Mouse (Mus musculus): Measurements from ENCODE around the gene Kcna6. TPM values are rescaled to one million over a fixed set of nuclear protein-coding genes. Genes with fewer than 3 reads are reported as not detected.

The Kcna6 gene
- polyA plus RNA-seq, 1 experiment from 2014 or later: 0.05 TPM

DNA sequence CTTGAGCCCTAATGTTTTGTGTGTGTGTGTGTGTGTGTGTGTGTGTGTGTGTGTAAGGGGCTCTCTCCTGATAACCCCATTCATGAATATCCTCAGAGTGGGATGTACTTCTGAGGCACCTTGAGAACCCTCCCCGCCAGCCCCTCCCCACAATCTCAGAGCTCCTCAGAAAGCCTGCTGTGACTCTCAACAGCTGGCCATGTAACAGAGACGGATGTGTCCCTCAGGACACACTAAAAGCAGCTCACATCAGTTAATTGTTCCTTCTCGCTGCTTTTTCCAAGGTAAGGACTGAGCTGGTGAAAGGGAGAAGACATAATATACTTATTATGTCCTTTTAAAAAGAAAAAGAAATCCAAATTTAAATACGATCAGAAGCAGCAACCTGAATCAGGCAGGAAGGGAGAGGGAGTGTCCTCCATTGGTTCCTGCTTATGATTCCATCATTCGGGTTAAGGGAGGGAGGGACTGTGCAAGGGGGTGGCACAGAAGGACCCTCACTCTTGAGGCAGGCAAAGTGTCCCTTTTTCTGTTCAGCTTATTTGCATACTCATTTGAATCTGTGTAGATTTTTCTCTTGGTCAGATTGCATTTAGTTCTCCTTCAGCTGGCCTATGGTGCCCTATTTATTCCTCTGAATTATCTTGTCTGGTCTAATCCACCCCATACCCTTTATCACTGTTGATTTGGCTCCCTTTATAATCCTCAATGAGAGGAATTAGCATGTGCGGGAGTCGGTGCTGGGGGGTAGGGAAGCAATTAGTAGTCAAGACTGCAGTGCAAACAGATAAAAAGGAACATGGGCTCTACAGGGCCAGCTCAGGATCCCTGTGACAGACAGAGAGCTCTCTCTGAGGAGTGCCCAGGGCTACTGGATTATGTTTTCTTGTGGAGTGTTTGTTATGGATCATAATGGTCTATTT lies 27.4 kb upstream of the Kcna6 start:
- H3K27me3 ChIP-seq: peaks cover 15% of the 10 kb centered on the region
- no peak for TF ChIP-seq CTCF (IDR thresholded peaks at IDR 0.05)
- in situ Hi-C loops (cut with MboI; ENCODE audit: low pct_unique_long_range_greater_than_20kb): no loop called here
- POLR2A ChIA-PET: no interaction called here
- ATAC-seq: no peak
- no peak for DNase-seq (ENCODE audit: low read depth, low spot score)
- CTCF ChIA-PET: no interaction called here

DNA sequence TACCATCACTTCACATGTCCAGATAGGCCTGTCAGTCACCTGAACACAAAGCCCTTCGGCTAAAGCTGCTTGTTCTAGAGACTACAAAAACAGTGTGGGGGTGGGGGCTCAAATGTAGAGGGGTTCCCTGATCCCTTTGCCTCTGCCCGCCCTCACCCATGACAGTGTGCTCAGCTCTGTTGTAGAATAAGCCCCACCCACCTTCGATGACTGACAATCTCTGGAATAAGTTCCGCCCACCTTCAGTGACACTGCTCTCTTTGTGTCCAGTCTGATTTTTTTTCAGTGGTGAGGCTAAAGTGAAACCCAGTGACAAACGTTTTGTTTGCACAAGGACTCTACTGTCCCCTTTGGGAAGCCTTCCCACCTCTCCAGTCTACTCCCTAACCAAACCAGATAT lies 26.1 kb upstream of the Kcna6 start:
- ATAC-seq: no peak
- in situ Hi-C loops (cut with MboI; ENCODE audit: low pct_unique_long_range_greater_than_20kb): no loop called here

DNA sequence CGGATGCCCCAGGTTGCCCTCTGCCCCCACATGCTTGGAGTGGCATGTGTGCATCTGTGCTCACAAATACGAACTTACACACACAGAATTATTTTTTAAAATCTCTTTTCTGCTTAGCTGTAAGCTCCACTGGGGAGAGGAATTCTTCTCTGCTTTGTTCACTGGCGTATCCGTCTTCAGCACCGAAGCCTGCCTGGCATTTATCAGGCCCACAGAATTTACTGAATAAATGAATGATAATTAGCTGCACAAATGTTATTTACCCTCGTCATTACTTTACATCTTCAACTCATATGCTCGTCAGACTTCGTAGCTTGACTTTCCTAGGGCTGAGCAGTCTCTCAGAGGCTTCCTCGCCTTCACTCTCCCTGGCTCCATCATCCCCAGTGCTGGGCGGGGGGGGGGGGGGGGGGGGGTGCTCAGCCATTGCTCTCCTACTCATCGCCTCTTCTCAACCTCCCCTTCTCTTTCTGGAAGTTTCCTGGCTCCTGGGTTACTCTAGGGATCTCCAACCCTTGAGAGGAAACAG lies 24.2 kb upstream of the Kcna6 start:
- ChIA-PET CTCF (no interaction called here), POLR2A (no interaction called here)
- DNase-seq (ENCODE audit: low read depth, low spot score) (no peak), ATAC-seq (no peak)
- no peak for TF ChIP-seq CTCF (IDR thresholded peaks at IDR 0.05)
- in situ Hi-C loops (cut with MboI; ENCODE audit: low pct_unique_long_range_greater_than_20kb): no loop called here
- peaks cover 11% of the 10 kb centered on the region for H3K27me3 ChIP-seq

More for the DNA sequence above, 26.1 kb upstream of the Kcna6 start:
- TF ChIP-seq CTCF (IDR thresholded peaks at IDR 0.05): no peak
- no peak for DNase-seq (ENCODE audit: low read depth, low spot score)
- peaks cover 13% of the 10 kb centered on the region for H3K27me3 ChIP-seq
- CTCF ChIA-PET: no interaction called here
- POLR2A ChIA-PET: no interaction called here

DNA sequence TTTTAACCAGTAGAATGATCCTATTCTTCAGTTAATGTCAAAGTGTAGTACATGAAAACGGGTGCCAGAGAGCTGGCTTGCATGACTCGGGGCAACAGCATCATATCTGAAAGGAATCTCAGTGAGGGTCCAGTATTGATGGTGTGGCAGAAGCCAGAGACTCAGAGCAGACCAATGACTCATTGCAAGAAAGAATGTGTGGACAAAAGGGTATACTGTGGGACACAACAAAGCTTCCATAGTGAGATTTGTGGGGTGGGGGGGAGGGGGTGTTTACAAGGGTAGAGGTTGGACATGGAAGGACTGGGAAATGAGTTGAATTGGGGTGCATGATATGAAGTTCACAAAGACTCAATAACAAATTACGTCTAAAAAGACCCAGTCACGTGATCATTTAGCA lies 20.9 kb upstream of the Kcna6 start:
- POLR2A ChIA-PET: no interaction called here
- in situ Hi-C loops (cut with MboI; ENCODE audit: low pct_unique_long_range_greater_than_20kb): no loop called here
- CTCF ChIA-PET: no interaction called here
- no peak for TF ChIP-seq CTCF (IDR thresholded peaks at IDR 0.05)
- ATAC-seq: no peak
- DNase-seq (ENCODE audit: low read depth, low spot score): no peak
- H3K27me3 ChIP-seq: peaks cover 18% of the 10 kb centered on the region

DNA sequence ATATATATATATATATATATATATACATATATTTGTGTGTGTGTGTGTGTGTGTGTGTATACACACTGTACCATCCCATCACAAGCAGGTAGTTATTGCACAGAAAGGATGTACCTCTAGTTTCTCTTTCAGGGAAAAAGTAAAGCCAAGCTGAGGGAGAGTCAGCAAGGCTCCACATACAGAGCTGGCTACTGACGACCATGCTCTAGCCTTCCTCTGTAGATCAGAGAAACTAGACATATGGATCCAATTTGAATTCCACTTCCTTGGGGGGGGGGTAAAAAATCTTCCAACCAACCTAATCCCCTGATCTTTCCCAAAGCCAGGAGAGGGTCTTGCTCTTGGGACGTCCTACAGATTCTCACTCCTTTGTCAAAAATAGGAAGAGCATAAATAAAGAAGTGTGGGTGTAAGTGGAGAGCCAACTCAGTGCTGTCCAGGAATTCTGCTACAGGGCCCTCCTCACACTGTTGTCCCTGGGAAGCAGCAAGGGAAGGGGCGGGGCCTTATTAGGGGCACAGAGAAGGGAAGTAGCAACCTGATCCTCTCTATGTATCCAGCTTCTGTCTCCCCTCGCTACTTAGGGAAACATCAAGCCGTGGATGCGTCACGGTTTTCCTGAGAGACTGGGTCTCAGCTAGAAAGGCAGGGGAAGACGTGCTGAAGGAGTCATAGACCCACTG lies 15.4 kb upstream of the Kcna6 start:
- peaks cover 32% of the 10 kb centered on the region for H3K27me3 ChIP-seq
- in situ Hi-C loops (cut with MboI; ENCODE audit: low pct_unique_long_range_greater_than_20kb): no loop called here
- ChIA-PET POLR2A (no interaction called here), CTCF (no interaction called here)
- DNase-seq (ENCODE audit: low read depth, low spot score) (no peak), ATAC-seq (no peak)
- TF ChIP-seq CTCF (IDR thresholded peaks at IDR 0.05): no peak

- DNase-seq (ENCODE audit: low read depth, low spot score) (no peak), ATAC-seq (no peak)
- H3K27me3 ChIP-seq: peaks cover 41% of the 10 kb centered on the region
- ChIA-PET CTCF (no interaction called here), POLR2A (no interaction called here)
- in situ Hi-C loops (cut with MboI; ENCODE audit: low pct_unique_long_range_greater_than_20kb): no loop called here
- no peak for TF ChIP-seq CTCF (IDR thresholded peaks at IDR 0.05)
These were observed 12.0 kb upstream of the Kcna6 start for GRCm38 (mm10) chr6:126752520-126752919.

GRCm38 (mm10) chr6:126745888-126746287 lies 5.4 kb upstream of the Kcna6 start:
- CTCF ChIA-PET: no interaction called here
- no peak for DNase-seq (ENCODE audit: low read depth, low spot score)
- no peak for TF ChIP-seq CTCF (IDR thresholded peaks at IDR 0.05)

DNA sequence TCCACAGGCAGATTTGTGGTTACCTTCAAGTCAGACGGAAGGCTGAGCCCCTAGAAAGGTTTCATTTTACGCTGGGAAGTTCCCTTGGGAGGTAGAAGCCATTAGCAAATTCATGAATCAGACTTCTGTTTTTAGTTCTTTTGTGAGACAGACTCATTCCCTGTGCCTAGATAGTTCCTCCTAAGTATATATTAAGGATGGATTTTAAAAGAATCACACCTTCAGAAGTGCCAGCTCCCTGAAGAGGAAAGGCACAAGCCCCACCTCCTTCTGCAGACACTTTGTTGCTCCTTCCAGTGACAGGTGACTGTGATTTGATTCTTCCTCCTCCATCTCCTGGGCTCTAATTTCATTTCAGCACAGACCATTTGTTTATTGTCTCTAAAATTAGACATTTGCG lies 2.1 kb upstream of the Kcna6 start:
- DNase-seq (ENCODE audit: low read depth, low spot score) (no peak), ATAC-seq (no peak)
- CTCF ChIA-PET: no interaction called here
- no peak for TF ChIP-seq CTCF (IDR thresholded peaks at IDR 0.05)
- H3K27me3 ChIP-seq: peaks cover 46% of the 10 kb centered on the region
- POLR2A ChIA-PET: no interaction called here
- in situ Hi-C loops (cut with MboI; ENCODE audit: low pct_unique_long_range_greater_than_20kb): no loop called here

More at GRCm38 (mm10) chr6:126745888-126746287, 5.4 kb upstream of the Kcna6 start:
- ATAC-seq: no peak
- peaks cover 35% of the 10 kb centered on the region for H3K27me3 ChIP-seq
- in situ Hi-C loops (cut with MboI; ENCODE audit: low pct_unique_long_range_greater_than_20kb): no loop called here
- POLR2A ChIA-PET: no interaction called here

GRCm38 (mm10) chr6:126739326-126740210 lies 906 bp downstream of the Kcna6 start:
- no peak for TF ChIP-seq CTCF (IDR thresholded peaks at IDR 0.05)
- ChIA-PET POLR2A (no interaction called here), CTCF (no interaction called here)
- no peak for ATAC-seq
- in situ Hi-C loops (cut with MboI; ENCODE audit: low pct_unique_long_range_greater_than_20kb): no loop called here
- no peak for DNase-seq (ENCODE audit: low read depth, low spot score)
- H3K27me3 ChIP-seq: peaks cover 63% of the 10 kb centered on the region

DNA sequence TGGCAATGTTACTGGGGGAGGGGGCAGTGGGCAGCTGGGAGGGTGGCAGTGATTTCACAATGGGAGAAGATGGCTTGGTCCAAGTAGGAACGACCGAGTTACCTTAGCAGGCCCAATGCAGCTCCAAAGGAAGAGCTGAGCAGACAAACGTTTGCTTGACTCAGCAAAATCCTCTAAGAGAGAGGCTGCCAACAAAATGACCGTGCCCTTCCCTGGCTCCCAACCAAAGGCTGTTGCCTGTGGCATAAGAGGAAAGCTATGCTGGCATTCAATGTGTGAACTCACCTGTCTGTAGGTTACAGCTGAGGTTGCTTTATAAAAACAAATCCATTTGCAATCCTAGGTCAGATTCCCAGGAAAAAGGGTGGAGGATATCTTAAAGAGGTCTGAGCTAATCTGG lies 3.5 kb downstream of the Kcna6 start:
- no peak for DNase-seq (ENCODE audit: low read depth, low spot score)
- in situ Hi-C loops (cut with MboI; ENCODE audit: low pct_unique_long_range_greater_than_20kb): no loop called here
- ChIA-PET CTCF (no interaction called here), POLR2A (no interaction called here)
- TF ChIP-seq CTCF (IDR thresholded peaks at IDR 0.05): no peak
- no peak for ATAC-seq
- peaks cover 53% of the 10 kb centered on the region for H3K27me3 ChIP-seq

Measured in Patski (cell line).